Mouse (Mus musculus) small intestine, adult 2 months (tissue): Measurements from ENCODE around the gene Pard3b. TPM values are rescaled to one million over a fixed set of nuclear protein-coding genes. Genes with fewer than 3 reads are reported as not detected.

Experiments used
- H3K27ac ChIP-seq: fragments of 200-500 bp; 2 replicates; pipeline ENCODE4 v1.5.1; 2012; ENCODE audit warnings: low read depth, low read length, control low read depth, inconsistent platforms; ENCODE audit not compliant: insufficient read depth
- H3K27me3 ChIP-seq: fragments of 200-500 bp; 2 replicates; pipeline ENCODE4 v1.6.1; 2012; ENCODE audit warnings: mild to moderate bottlenecking, moderate library complexity, low read length, inconsistent platforms; ENCODE audit not compliant: control insufficient read depth, insufficient read depth
- H3K36me3 ChIP-seq: fragments of 200-500 bp; 2 replicates; pipeline ENCODE4 v1.6.1; 2012; ENCODE audit warnings: mild to moderate bottlenecking, low read length, control low read depth, inconsistent platforms; ENCODE audit not compliant: control insufficient read depth, insufficient read depth
- H3K4me1 ChIP-seq: fragments of 200-500 bp; 2 replicates; pipeline ENCODE4 v1.6.1; 2012; ENCODE audit warnings: low read length, inconsistent platforms, mixed read lengths; ENCODE audit not compliant: control insufficient read depth, insufficient read depth, insufficient read length
- H3K4me3 ChIP-seq: fragments of 200-500 bp; 2 replicates; pipeline ENCODE4 v1.5.1; 2012; ENCODE audit warnings: low read depth, mild to moderate bottlenecking, control low read depth, inconsistent platforms, low read length, moderate library complexity
- CTCF ChIP-seq: fragments of 200-500 bp; IDR thresholded peaks from 2 replicates; pipeline ENCODE4 v1.5.1; 2012; ENCODE audit warnings: low read depth, mild to moderate bottlenecking, control low read depth, inconsistent platforms, low read length, moderate library complexity, mixed read lengths; ENCODE audit not compliant: insufficient replicate concordance, insufficient read length; ENCODE audit errors: extremely low read depth
- POLR2A ChIP-seq: fragments of 200-500 bp; IDR thresholded peaks from 2 replicates; pipeline ENCODE4 v1.6.1; 2012; ENCODE audit warnings: low read depth, mild to moderate bottlenecking, control low read depth, inconsistent platforms, low read length, moderate library complexity
- WGBS: fragments of 180-500 bp; shearing (Covaris S2); methylation state at CpG from one replicate; pipeline ENCODE4 v1.1.7; 2018; 5-methylcytosine and 5-hydroxymethylcytosine counted together
- polyA plus RNA-seq: library from polyadenylated mRNA; depleted of rRNA; stranded (reverse); fragments of >200 nt; gene quantifications from 2 replicates; pipeline ENCODE4 v1.2.3, GENCODE M21; 2012

The Pard3b gene
- polyA plus RNA-seq, 1 experiment, result 7.2 TPM

DNA sequence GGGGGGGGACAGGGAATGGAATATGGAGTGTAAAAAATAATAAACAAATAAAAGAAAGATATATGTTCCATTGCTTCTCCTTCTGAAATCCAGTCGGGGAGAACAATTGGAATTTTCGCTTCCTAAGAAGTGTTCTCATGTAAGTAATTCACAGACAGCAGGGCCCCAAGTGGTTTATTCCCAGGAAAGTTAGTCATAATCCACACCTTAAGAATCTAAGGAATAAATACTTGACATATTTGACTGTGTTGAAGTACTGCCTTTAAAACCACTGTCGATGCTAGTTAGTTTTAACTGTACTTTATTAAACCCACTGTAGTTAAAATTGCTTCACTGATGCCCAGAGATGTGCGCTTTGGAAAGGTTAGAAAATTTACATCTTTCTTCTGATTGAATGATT lies 442.5 kb downstream of the Pard3b start:
- H3K27me3 ChIP-seq, result no peaks in the 10 kb centered on the region
- H3K4me1 ChIP-seq, result no peaks in the 10 kb centered on the region
- H3K36me3 ChIP-seq, result no peaks in the 10 kb centered on the region
- H3K4me3 ChIP-seq, result no peak overlapping the region
- H3K27ac ChIP-seq, result no peak overlapping the region
- WGBS, result 93% methylated on average over 4 of the region's 4 CpGs
- TF ChIP-seq CTCF (no peak), POLR2A (no peak)

DNA sequence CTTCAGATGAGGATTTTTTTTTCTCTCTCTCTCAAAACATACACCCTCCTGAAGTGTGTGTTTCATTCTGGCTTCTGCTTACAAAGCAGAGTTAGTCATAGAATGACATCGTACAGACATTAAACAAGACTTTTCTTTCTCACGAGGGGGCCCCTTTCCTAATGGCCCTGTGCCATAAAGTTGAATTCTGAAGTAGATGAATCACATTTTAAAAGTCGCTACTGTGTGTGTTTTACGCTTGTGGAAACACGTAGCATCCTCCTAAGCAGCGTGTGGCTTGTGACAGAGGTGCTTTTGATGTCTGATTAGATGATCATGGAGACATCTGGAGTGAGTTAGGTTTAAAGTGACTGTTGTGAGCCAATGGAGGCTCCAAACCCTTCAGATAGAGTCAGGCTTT lies 447.4 kb downstream of the Pard3b start:
- H3K27me3 ChIP-seq, result no peaks in the 10 kb centered on the region
- H3K36me3 ChIP-seq, result no peaks in the 10 kb centered on the region
- no peak overlapping the region for H3K4me3 ChIP-seq
- H3K27ac ChIP-seq, result no peak overlapping the region
- no peaks in the 10 kb centered on the region for H3K4me1 ChIP-seq
- TF ChIP-seq POLR2A (no peak), CTCF (no peak)
- WGBS, result 55% methylated on average over 6 of the region's 6 CpGs

DNA sequence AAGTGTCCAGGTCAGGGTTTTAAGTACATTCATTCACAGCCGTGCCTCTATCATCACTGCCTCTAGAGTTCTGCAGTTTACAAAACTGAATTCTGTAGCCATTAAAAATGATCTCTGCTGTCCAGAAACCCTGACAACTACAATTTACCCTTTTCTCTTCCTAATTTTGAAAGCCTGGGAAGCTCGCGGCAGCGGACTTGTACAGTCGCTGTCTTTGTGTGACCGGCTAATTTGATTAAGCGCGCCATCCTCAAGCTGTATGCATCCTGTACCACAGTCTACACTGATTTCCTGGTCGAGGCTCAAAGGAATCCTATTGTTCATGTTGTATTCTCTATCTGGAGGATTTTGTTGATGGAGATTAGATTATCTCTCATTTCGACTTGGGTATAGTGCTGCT lies 448.8 kb downstream of the Pard3b start:
- TF ChIP-seq POLR2A (no peak), CTCF (no peak)
- H3K27me3 ChIP-seq, result no peaks in the 10 kb centered on the region
- 86% methylated on average over 10 of the region's 10 CpGs for WGBS
- H3K4me3 ChIP-seq, result no peak overlapping the region
- H3K27ac ChIP-seq, result no peak overlapping the region
- no peaks in the 10 kb centered on the region for H3K36me3 ChIP-seq
- H3K4me1 ChIP-seq, result no peaks in the 10 kb centered on the region

- TF ChIP-seq CTCF (no peak), POLR2A (no peak)
- WGBS, result 60% methylated on average over 7 of the region's 7 CpGs
- H3K4me3 ChIP-seq, result no peak overlapping the region
- no peaks in the 10 kb centered on the region for H3K36me3 ChIP-seq
- no peaks in the 10 kb centered on the region for H3K27me3 ChIP-seq
- no peak overlapping the region for H3K27ac ChIP-seq
- no peaks in the 10 kb centered on the region for H3K4me1 ChIP-seq
Measured at GRCm38 (mm10) chr1:62094885-62095284, 456.3 kb downstream of the Pard3b start.

DNA sequence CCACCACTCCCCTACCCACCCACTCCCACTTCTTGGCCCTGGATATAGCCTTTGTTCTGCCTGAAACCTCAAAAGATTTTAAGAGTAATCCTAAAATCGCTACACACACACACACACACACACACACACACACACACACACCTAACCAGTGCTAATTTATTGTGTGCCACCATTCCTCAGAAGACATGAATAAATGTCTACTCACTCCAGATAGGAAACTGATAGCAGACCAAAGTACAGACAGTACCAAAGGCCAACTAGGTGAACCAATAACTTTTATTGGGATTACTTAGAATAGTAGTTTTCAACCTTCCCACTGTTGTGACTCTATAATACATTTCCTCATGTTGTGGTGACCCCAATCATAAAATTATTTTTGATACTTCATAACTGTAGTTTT lies 483.8 kb downstream of the Pard3b start:
- TF ChIP-seq CTCF (no peak), POLR2A (no peak)
- Histone ChIP-seq H3K27ac (no peak overlapping the region), H3K4me1 (peaks cover 4% of the 10 kb centered on the region; the same call in 1 of the 2 replicates), H3K4me3 (no peak overlapping the region), H3K27me3 (no peaks in the 10 kb centered on the region), H3K36me3 (no peaks in the 10 kb centered on the region)
- 50% methylated on average over 1 of the region's 1 CpGs for WGBS

- no peaks in the 10 kb centered on the region for H3K36me3 ChIP-seq
- H3K27me3 ChIP-seq, result no peaks in the 10 kb centered on the region
- no peak overlapping the region for H3K4me3 ChIP-seq
- no peaks in the 10 kb centered on the region for H3K4me1 ChIP-seq
- 76% methylated on average over 2 of the region's 2 CpGs for WGBS
- TF ChIP-seq CTCF (no peak), POLR2A (no peak)
- H3K27ac ChIP-seq, result no peak overlapping the region
Measured at GRCm38 (mm10) chr1:62129186-62129585, 490.6 kb downstream of the Pard3b start.

GRCm38 (mm10) chr1:62148134-62148533 lies 509.5 kb downstream of the Pard3b start:
- Histone ChIP-seq H3K27ac (no peak overlapping the region), H3K4me3 (no peak overlapping the region), H3K4me1 (no peaks in the 10 kb centered on the region), H3K36me3 (no peaks in the 10 kb centered on the region), H3K27me3 (no peaks in the 10 kb centered on the region)
- WGBS, result 85% methylated on average over 4 of the region's 4 CpGs
- TF ChIP-seq CTCF (no peak), POLR2A (no peak)

DNA sequence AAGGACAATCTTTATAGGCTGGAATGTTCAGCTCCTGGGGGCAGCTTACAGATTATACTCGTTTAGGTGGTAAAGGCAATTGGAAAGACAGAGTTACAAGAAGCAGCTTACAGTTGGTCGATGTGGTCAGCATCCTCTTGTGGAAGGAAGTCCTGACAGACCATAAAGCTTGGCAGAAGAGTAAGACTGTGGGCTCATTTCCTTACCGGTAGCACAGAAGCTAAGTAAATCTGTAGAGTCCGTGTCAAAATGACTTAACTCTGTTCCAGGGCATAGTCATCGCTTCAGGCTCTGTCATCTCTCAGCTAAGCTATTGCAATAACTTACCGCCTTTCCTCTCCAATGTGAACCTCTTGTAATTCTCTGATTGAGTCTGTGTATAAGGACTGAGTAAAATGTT lies 510.2 kb downstream of the Pard3b start:
- no peak overlapping the region for H3K4me3 ChIP-seq
- WGBS, result 76% methylated on average over 6 of the region's 6 CpGs
- no peaks in the 10 kb centered on the region for H3K27me3 ChIP-seq
- no peaks in the 10 kb centered on the region for H3K4me1 ChIP-seq
- TF ChIP-seq POLR2A, result no peak
- TF ChIP-seq CTCF, result no peak
- no peaks in the 10 kb centered on the region for H3K36me3 ChIP-seq
- no peak overlapping the region for H3K27ac ChIP-seq

DNA sequence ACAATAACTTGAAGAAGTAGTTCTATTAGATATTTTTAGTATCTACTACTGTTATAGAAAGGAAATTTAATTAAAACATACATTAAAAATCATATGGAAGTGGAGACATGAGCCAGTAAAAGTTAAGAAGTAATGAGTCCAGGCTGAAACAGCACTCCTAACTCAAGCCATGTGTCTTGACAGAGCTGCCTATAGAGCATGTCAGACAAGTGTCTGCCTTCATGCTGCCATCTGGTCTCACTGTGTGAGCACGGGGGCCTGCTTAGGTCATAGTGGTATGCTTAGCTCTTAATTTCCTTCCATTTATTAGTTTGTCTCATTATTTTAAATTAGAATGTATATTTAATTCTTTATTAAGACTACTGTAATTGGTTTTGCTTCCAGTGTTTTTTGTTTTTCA lies 517.3 kb downstream of the Pard3b start:
- no peak overlapping the region for H3K27ac ChIP-seq
- TF ChIP-seq POLR2A, result no peak
- TF ChIP-seq CTCF, result no peak
- WGBS, result 92% methylated on average over 1 of the region's 1 CpGs
- no peaks in the 10 kb centered on the region for H3K27me3 ChIP-seq
- no peaks in the 10 kb centered on the region for H3K36me3 ChIP-seq
- H3K4me3 ChIP-seq, result no peak overlapping the region
- H3K4me1 ChIP-seq, result no peaks in the 10 kb centered on the region
